Mouse (Mus musculus) layer of hippocampus, adult 18-20 months (tissue): ENCODE measurements around the gene Naaladl1. TPM values are rescaled to one million over a fixed set of nuclear protein-coding genes. Genes with fewer than 3 reads are reported as not detected.
A peak's percentile ranks its signal among the peaks of the same experiment; 100 is the strongest.
"Not testable (repeated sequence)": the region's sequence is repeated elsewhere in the genome, so short reads cannot be mapped to it uniquely, and the experiment has no call there.

Experiments used
- DNase-seq, 2 experiments: peaks; one replicate each; pipeline ENCODE4 v3.0.0; 2022; ENCODE audit warnings: low spot score in 2 of 2
- total RNA-seq, 2 experiments: library from RNA; stranded (reverse); gene quantifications; 2 replicates each; pipeline ENCODE4 v1.2.3; 2021

Naaladl1 gene
- total RNA-seq, 2 experiments from 2014 or later = 0.12 TPM; not detected in 1

DNA sequence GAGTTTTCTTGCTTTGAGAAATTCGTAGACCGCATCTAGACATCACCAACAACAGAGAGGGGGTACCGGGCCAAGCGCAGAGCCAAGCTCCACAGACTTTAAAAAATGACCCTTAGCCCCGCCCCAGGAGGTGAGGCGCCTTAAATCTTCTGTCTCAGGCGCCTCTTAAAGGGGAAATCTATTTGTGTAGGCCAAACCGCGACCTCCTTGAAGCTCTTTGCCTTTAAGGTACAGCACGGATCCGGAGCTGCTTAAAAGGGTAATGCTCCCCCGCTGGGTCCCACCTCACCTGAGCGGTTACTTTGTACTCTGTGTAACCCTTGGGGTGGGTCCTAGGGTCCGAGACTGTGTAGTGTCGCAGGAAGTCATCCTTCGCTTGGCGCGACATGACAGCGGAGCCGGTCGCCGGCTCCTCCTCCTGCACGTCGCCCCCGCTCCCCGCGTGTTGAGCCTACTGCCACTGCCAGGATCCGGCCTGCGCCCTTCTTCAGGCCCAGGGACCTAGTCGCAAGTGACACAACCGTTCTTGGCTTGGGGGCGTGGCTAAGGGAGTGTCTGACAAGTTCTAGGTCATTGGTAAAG is 22.3 kb downstream of the Naaladl1 start, which contains the start of gene Snx15:
Snx15 (minus strand) TSS at position 545 of the 582 bp plus-strand sequence.
- DNase-seq = peak; percentile 91 to 96

DNA sequence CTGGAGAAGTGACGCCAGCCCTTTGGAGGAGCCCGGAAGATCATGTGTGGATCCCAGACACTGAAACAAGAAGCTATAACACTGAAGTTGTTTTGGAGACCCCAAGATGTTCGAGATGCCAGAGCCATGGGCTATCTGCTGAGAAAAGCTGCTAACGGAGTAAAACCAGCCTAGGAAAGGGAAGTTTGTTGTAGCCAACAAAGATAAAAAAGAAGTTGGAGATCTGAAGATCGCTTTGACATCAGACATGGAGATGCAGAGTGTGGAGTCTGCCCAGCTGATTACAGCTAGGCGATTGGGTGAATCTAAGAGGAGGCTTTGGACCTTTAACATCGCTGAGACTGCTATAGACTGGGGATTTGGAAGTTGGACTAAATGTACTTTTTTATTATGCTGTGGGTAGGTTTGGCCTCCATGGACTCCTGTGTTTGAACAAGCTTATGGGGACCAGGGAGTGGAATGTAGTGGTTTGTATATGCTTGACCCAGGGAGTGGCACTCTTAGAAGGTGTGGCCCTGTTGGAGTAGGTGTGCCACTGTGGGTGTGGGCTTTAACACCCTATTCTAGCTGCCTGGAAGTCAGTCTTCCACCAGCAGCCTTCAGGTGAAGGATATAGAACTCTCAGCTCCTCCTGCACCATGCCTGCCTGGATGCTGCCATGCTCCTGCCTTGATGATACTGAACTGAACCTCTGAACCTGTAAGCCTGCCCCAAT is 25.0 kb downstream of the Naaladl1 start:
- not testable (repeated sequence) for DNase-seq

DNA sequence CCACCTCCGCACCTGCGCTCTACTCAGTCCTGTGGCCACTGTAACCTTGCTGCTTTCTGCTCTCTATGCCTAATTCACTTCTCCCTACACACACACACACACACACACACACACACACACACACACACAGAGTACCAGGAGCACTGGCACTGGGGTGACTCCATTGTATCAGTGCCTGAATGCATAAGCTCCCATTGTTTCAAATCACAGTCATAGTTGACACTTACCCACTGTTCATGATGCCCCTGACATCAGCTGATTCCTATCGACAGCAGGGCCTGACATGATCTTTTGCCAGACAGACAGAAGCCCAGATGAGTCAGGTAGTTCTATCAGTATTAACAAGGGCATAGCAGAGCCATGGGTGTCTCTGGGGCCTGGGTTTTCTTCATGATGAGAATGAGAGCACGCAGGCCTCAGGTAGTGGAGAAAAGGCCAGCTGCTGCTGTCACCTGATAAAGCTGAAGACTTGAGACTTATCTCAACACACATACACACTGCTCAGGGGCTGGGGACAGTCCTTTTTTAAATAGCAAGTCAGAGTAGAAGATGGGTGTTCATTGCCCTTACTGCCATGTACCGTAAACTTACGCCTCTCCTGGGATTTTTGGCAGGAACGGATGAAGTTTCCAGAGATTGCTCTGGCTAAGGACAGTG is 26.7 kb downstream of the Naaladl1 start:
- DNase-seq = no peak

DNA sequence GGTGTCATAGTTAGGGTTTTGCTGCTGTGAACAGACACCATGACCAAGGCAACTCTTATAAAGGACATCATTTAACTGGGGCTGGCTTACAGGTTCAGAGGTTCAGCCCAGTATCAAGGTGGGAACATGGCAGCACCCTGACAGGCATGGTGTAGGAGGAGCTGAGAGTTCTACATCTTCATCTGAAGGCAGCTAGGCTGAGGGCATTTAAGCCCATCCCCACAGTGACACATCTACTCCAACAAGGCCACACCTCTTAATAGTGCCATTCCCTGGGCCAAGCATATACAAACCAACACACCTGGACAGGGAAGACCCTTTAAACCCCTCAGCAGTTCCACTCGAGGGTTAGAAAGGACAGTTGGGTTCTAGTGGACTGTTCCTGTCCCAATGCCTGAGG is 27.6 kb downstream of the Naaladl1 start:
- DNase-seq = not testable (repeated sequence)

DNA sequence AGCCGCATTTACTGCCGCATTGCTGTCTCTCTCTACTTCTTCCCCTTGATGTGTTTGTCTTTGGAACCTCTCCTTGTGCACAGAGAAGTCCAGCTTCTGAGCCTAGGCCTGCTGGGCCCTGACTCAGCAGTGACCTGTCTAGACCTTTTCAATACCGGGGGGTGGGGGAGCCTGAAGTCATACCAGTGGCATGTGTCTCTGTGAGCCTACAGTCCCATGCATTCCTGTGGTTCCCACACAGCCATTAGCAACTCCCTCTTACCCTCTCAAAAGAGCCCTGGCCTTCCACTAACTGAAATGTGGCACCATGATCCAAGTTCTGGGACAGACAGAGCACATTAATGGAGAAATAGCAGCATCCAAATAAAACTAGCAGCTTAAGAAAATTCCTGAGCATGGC is 30.8 kb downstream of the Naaladl1 start:
- DNase-seq = no peak

DNA sequence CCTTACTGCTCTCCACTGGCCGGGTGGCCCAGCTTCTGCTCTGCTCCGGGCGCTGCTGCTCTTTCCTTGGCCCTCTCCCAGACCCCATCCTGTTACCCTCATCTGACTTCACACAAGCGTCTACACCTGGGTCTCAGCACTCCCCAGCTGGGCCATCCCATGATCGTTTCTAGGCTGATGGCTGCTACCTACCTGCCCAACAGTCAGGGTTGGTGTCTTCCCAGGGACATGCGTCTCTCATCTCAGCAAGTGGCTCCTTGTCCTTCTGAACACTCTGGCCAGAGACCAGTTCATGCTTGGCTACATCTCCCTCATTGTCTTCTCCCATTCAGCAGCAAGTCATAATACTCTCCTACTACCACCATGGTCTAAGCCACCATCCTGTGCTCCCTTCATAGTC is 34.1 kb downstream of the Naaladl1 start:
- no peak for DNase-seq

DNA sequence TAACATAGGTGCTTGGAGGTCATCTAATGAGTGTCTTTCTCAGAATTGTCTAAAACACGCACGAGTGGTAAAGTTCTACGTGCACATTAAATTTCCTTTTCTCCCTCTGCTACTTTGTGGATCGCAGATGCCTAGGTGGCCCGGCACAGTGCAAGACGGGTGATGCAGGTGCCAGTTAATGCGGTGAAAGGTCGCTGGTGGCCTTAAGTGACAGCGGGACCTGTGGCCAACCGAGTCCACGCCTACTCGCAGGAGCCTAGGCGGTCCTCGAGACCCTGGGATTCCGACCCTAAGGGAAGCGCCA is 34.7 kb downstream of the Naaladl1 start:
- DNase-seq = no peak

DNA sequence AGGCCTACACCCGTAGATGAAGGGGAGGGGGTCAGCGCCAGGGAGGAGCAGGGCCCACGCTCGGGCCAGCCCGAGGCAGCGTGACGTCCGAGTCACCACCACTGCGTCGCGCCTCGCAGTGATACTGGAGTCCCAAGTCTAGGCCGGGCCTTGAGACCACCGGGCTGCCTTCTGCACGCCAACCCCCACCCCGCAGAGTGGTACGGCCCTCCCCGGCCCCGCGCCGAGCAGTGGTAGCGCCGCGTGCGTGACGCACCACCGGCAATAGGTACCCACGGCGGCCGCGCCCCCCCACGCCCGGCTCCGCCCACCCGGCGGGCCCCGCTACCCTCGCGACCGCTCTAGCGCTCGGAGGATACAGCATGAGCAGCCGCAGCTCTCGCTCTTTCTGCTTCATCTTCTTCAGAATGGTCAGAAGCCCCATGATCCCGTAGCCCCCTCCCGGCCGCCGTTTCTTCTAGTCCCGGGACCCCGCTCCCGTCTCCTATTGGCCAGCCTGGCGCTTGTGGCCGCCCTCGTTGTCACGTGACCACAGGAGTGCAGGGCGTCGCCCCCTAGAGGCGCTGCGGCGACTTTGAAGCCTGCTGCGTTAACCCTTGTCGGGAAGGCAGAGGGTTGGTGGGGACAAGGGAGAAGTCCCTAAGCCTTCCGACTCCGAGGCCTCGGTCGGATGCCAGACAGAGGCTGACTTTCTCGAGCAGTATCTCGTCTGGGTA is 35.3 kb downstream of the Naaladl1 start, which contains the start of gene Batf2:
Batf2 (plus strand) TSS at position 306 of the 716 bp plus-strand sequence.
- peak; percentile 91 to 95 for DNase-seq

DNA sequence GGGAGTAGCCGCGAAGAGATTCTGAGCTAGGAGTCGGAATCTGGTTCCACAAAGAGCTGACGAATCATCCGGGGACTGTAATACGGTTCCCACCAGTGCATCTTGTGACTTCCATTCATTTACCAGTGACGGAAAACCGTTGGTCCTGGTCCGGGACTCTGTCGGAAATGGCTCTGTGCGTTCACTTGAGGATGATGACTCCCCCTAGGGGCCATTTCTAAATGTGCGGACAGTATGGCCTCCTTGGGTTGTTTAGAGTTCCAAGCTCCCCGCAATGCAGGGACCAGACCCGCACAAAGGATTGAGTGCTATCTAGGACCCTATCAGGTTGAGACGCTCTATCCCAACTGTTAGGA is 35.8 kb downstream of the Naaladl1 start, which contains the start of gene Arl2:
Arl2 (minus strand) TSS at position 155 of the 356 bp plus-strand sequence.
- peak; percentile 71 to 93 for DNase-seq

DNA sequence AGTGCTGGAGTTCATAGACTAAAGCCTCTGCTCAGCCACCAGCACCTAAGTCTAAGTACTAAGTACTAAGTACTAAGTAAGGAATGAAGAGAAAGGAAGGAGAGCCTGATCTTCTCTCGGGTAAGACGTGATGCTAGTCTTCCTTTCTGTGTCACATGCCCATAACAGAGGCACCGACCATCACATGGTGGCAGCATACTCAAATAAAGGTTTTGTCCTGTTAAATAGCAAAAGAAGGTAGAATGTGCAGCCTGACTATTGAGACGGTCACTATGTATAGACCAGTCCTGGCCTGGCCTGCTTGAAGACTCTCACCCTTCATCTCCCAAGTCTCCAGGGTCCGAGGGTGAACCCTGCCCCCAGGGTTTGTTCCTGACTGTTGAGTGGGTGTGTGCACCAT is 39.3 kb downstream of the Naaladl1 start:
- no peak for DNase-seq

DNA sequence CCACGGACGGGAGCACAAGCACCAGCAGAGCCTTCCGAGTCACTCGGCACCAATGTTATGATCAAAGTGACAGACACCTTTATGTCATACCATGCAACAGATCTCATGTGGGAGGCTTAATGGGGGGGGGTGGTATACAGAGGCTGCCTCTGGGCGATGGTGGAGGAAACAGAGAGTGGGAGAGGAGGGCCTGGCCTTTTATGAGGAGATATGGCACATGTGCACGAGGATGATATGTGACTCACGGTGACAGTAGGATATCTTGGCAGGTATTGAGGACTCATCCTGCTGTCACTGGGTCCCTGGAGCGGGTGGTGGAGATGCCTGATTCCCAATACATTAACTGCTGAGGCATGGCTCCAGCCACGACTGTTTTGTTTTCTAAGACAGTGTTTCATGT is 49.6 kb downstream of the Naaladl1 start:
- DNase-seq = no peak

DNA sequence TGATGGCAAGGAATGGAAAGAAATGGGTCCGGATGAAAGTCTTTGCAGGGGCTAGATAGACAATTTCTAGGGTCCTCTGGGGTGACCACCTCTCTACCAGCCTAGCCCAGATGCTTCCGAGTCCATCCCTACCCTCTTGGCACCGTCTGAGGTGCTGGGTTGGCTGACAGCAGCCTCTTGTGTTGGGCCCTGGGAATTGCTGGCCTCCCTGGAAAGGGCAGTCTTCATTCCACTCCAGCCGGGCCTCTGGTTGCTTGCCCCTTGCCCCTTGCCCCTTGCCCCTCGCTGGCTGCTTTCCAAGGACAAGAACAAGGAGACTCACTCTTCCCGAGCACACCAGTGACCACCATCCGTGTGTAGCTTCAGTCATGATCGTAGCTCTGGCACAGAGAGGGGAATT is 50.8 kb downstream of the Naaladl1 start:
- no peak for DNase-seq

DNA sequence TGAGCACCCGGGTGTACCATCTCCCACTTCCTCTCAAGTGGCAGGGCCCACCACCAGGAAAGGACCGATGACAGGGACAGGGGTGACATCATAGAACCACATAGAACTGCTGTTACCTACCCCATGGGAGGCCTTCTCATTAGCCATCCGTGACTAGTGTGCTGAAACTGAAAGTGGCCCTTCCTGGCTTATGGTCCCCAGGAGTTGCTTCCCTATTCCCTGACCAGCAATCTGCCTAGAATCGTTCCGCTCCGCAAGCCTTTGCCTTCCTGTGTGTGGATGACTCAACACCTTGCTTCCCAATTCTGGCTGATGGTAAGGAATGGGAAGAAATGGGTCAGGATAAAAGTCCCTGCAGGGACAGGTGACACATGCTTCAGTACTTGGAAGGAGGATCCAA is 51.6 kb downstream of the Naaladl1 start:
- no peak for DNase-seq

DNA sequence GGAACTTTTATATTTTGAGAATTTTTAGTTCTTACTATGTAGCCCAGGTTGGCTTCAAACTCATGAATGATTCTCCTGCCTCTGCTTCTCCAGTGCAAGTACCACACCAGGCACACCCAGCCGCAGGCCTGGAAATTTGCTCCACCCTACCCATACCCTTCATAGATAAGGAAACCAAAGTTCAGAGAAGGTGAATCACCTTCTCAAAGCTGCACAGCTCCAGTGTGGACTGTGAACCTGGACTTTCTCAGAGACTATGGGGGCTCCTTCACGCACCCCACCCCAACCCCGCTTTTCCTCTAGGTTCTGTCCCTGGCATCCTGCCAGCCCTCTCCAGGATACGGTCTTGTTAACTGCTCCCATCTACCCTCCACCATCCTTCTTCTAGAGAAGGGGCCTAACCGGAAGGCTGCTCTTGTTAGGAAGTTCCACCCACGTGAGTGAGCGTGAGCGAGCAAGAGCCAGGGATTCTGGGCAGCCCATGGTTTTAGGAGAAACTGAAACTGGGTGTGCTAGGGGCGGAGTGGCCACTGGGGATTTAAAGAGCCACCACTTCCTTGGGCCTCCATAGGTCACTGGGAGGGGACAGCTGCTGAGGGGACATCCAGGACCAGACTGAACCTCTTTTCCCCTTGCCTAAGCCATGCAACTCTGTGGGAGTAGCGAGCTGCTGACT is 58.4 kb downstream of the Naaladl1 start:
- DNase-seq = no peak

Other genes starting within 250 kb of the Naaladl1 start
- 10 to 100 TPM; 12.7 to 13.0 TPM for gene Frmd8, start 230.5 kb upstream of the Naaladl1 start, total RNA-seq
- 1 to 10 TPM; 2.9 to 3.2 TPM for gene Slc25a45, start 228.0 kb upstream of the Naaladl1 start, total RNA-seq
- gene Tigd3, start 211.6 kb upstream of the Naaladl1 start, total RNA-seq = 1 to 10 TPM; 2.5 TPM
- 100 to 1,000 TPM in 1 of 2 experiments, 10 to 100 TPM in 1; 90.8 to 100 TPM for gene Dpf2, start 192.8 kb upstream of the Naaladl1 start, total RNA-seq
- gene Cdc42ep2, start 181.0 kb upstream of the Naaladl1 start, total RNA-seq = 1 to 10 TPM; 4.3 to 4.6 TPM
- 1 to 10 TPM; 5.0 to 5.9 TPM for gene Pola2, start 141.6 kb upstream of the Naaladl1 start, total RNA-seq
- not detected for gene Slc22a20, start 119.6 kb upstream of the Naaladl1 start, total RNA-seq
- gene Capn1, start 89.9 kb upstream of the Naaladl1 start, total RNA-seq = 10 to 100 TPM; 23.2 to 24.8 TPM
- gene Syvn1, start 59.2 kb upstream of the Naaladl1 start, total RNA-seq = 10 to 100 TPM; 43.4 to 44.5 TPM
- 10 to 100 TPM; 48.0 to 52.0 TPM for gene Mrpl49, start 48.0 kb upstream of the Naaladl1 start, total RNA-seq
- gene Fau, start 47.9 kb upstream of the Naaladl1 start, total RNA-seq = 100 to 1,000 TPM; 769 to 789 TPM
- gene Znhit2, start 44.6 kb upstream of the Naaladl1 start, total RNA-seq = 10 to 100 TPM; 34.6 to 36.2 TPM
- 10 to 100 TPM; 22.4 to 24.4 TPM for gene Tm7sf2, start 37.4 kb upstream of the Naaladl1 start, total RNA-seq
- 10 to 100 TPM; 93.7 to 94.4 TPM for gene Vps51, start 28.6 kb upstream of the Naaladl1 start, total RNA-seq
- gene Tmem262, start 25.7 kb upstream of the Naaladl1 start, total RNA-seq = not detected
- gene Gm28374, start 23.5 kb upstream of the Naaladl1 start, total RNA-seq = 1 to 10 TPM in 1 of 2 experiments, under 1 TPM in 1; 0.91 to 1.3 TPM
- gene Zfpl1, start 20.8 kb upstream of the Naaladl1 start, total RNA-seq = 10 to 100 TPM; 36.6 to 42.0 TPM
- gene Cdca5, start 20.8 kb upstream of the Naaladl1 start, total RNA-seq = not detected
- gene AC131692.1, start 11.4 kb upstream of the Naaladl1 start, total RNA-seq = not detected
- 10 to 100 TPM; 15.5 to 15.6 TPM for gene Sac3d1, start 12.9 kb downstream of the Naaladl1 start, total RNA-seq
- 10 to 100 TPM; 37.6 to 45.1 TPM for gene Snx15, start 22.5 kb downstream of the Naaladl1 start, total RNA-seq
- gene Batf2, start 35.2 kb downstream of the Naaladl1 start, total RNA-seq = under 1 TPM; 0.59 to 0.89 TPM
- gene Arl2, start 35.8 kb downstream of the Naaladl1 start, total RNA-seq = 10 to 100 TPM; 83.2 to 84.8 TPM
- gene Majin, start 78.6 kb downstream of the Naaladl1 start, total RNA-seq = not detected
- not detected for gene Gpha2, start 120.6 kb downstream of the Naaladl1 start, total RNA-seq
- gene Ppp2r5b, start 130.1 kb downstream of the Naaladl1 start, total RNA-seq = 100 to 1,000 TPM; 133 TPM
- gene Atg2a, start 135.9 kb downstream of the Naaladl1 start, total RNA-seq = 10 to 100 TPM; 34.0 to 34.2 TPM
- 10 to 100 TPM; 86.6 to 88.0 TPM for gene Ehd1, start 170.9 kb downstream of the Naaladl1 start, total RNA-seq
- 1 to 10 TPM; 4.8 to 5.6 TPM for gene Cdc42bpg, start 200.7 kb downstream of the Naaladl1 start, total RNA-seq
- 10 to 100 TPM; 63.0 to 71.3 TPM for gene Men1, start 229.2 kb downstream of the Naaladl1 start, total RNA-seq
- gene Map4k2, start 235.4 kb downstream of the Naaladl1 start, total RNA-seq = 10 to 100 TPM; 82.2 to 89.6 TPM